Mouse (Mus musculus) stomach, postnatal 0 days (tissue): ENCODE data around the gene Cfc1.

Source experiments
- CTCF ChIP-seq: IDR thresholded peaks from 2 replicates; pipeline ENCODE4 v1.5.1; 2016; ENCODE audit warnings: antibody characterized with exemption, low read depth, mild to moderate bottlenecking, moderate library complexity
- EP300 ChIP-seq: optimal IDR thresholded peaks from 2 replicates; pipeline ENCODE3; 2016; ENCODE audit warnings: antibody characterized with exemption

DNA sequence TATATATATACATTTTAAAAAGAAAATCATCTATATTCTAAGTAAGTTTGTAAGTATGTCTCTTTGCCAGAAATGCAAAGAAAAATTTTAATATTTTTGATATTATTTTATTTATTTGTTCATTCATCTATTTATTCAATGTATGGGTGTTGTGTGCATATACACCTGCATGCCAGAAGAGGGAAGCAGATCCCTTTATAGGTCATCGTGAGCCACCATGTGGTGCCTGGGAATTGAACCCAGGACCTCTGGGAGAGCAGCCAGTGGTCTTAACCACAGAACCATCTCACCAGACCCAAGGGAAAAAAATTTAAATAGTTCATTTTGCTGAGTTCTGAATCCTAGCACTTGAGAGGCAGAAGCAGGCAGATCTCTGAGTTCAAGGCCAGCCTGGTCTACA lies 17.2 kb upstream of the Cfc1 start:
- TF ChIP-seq CTCF (0 out of 2 replicates have a peak, but pooled peaks have one; percentile 2), EP300 (no peak)
